Mouse (Mus musculus) neural tube, embryonic 10.5 days (tissue): ENCODE measurements around the gene Maml2.
A peak's percentile ranks its signal among the peaks of the same experiment; 100 is the strongest.

Source experiments
- DNase-seq: peaks from one replicate; pipeline ENCODE4 v3.0.0-alpha.2; 2017; ENCODE audit warnings: low spot score; ENCODE audit errors: extremely low spot score

The Maml2 gene

DNA sequence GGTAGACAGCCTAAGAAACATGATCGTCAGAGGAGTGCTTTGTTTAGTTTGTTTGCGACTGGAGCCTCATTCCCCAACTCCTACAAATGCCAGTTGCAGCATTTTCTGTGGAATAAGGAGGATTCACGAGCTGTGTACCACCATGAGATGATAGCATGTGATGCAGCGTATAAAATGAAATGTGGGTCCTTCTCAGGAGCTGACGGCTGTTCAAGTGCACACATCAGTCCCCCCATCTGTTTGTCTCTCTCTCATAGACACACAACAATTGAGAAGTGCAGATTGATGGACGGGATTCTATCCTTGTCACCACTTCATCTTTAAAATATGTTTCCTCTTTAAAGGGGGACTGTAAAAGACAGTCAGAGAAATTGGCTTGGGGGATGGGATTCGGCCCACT is 12.1 kb downstream of the Maml2 start:
- no peak for DNase-seq

DNA sequence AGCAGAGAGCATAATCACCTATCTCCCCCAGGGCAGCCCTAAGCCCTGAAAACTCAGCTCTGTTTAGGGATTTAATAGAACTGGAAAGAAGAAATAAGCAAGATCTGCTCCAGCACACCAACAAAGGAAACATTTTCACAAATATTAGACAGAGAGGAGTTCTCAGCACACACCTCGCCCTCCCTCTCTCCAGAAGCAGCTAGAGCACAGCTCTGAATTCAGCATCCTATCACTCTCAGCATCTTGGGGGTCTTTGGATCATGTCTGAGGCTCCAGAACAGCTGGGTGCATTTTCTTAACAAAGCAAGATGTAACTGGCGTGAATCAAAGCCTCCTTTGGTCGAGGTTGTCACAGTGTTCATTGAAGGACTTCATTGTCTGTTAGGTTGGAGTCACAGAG is 12.5 kb downstream of the Maml2 start:
- DNase-seq: no peak

DNA sequence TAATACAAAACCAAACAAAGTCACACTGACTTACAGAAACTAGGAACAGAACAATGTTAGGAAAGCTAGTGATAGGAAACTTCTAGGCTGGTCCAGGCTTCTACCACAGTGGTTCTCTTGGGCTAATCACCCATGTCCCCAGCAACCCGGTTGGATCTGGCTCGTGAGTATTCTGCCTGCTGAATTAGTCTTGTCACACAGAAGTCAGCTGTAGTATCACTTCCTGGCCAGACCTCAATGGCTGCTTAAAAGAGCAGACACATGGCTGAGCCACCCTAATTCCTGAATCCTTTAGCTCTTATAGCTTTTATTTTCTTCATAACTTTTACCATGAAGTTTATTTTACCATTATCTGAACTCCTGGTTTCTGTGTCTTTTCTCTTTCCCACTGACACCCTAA is 13.3 kb downstream of the Maml2 start:
- no peak for DNase-seq

DNA sequence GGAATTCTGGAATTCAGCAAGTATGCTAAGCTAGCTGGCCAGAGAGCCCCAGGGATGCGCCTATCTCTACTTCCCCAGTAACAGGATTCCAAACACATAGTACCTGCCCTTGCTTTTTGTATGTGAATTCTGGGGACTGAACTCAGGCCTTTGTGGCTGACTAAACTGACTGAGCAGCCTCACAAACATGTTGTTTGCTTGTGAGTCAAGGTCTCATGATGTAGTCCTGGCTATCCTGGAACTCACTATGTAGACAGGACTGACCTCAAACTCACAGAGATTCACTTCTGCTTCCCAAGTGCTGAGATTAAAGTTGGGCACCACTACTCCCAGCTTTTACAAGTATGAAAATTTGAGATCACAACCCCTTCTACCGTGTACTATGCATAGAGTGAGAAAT is 16.2 kb downstream of the Maml2 start:
- DNase-seq: no peak

DNA sequence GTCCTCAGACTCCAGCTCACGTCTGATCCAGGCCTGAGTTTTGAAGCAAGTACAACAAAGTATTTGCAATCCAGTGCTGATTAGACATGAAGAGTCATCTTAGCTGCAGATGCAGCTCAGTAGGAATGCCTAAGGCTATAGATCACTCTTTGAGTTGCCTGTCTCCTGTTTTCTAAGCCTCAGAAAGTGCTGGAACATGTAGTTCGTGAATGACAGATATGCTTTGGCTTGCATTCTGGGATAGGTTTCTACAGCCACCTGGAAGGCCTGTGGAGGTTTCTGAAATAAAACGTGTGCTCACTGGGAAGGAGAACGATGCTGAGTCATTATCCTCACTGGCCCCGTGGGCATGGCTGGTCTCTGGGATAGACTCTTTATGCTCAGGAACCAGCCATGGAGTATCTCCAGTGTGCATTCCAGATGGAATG is 16.8 kb downstream of the Maml2 start:
- no peak for DNase-seq

DNA sequence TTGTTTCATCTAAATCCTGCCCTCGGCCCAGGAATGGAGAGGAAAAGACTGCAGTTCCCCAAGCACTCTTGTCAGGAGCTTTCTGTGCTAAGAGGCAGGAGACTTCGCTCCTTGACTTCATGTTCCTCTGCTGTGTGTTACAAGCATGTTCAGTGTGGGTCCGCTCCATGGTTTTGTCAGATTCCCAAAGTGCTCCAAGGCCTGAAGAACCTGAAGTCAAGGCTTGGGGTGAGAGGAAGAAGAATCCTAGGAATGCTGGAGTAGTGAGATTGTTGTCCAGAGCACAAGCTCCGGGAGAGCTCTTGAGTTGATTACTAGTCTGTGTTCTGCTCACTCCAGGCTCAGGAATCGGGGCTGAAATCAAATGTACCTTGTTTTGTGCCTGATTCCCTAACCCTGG is 17.6 kb downstream of the Maml2 start:
- no peak for DNase-seq

DNA sequence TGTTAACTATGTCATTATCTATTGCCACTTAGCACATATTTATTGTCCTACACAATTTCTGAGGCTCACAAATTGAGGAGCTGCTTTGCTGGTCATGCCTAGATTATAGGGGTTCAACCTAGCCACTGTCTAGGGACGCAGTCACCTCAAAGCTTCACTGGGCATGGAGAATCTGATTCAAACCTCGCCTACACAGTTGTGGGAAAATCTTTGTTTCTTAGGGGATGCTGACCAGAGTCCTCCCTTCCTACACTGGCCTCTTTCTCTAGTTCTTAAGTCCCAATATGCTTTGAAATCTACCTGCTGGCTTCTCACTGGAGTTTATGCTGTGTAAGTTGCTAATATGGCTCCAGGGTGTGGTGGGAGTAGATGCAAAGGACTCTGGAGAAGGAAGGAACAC is 21.8 kb downstream of the Maml2 start:
- DNase-seq: no peak

DNA sequence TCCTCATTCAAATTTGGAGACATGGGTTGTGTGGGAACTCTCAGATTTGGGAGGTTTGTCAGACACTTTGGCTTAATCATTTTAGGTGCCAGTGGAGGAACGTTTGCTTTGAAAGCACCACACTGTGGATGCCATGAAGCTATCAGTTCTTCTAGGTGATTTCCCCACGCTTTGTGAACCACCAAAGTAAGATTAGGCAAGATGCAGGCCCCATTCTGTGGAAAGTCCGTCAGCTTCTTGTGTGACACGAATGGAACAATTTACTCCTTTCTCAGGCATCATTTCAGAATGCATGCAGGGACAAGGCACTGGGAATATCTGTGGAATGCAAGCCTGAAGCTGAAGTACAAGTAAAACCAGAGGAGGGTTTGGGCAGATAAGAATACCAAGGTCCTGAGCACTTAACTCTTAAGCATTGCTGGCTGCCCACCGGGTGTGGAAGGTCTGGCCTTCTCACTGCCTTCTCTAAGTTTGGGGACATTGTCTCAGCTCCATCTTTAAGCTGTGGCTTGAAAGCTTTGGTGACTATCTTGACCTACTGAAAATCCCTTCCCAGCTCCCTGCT is 23.1 kb downstream of the Maml2 start:
- no peak for DNase-seq

DNA sequence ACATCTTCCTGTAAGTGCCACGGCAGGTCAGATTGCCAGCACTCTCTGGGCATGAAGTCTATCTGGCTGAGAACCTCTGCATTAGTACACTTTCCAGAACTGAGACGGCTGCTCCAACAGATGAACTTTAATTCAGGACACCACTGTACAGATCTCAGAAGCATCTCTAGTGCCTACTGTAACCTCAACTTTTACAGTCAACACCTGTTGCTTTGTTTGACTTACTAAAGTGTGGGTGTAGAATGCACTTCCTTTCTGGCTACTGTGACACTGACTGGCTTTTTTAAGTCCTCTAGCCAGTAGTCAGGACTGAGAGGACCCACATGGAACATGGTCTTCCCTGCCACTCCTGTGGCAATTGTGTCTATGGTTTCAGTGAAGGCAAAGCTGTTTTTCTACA is 25.3 kb downstream of the Maml2 start:
- DNase-seq: no peak

DNA sequence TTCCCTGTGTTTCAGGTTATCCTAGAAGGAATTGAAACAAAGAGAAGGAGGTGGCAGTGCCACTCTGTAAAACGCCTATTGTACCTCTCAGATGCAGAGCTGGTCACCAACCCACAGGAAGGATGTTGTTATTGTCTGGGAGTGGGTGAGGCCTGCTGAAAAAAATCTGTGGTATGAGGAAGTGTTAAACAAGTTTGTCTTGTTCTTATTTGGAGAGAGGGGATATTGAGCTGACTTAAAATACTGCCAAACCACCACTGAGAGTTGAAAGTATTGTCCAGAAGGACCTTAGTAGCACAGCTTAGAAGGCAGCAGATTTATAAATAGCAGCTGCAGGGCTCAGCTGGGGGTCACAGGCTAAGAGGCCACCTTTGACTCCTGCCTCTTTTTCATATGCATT is 25.9 kb downstream of the Maml2 start:
- DNase-seq: no peak

DNA sequence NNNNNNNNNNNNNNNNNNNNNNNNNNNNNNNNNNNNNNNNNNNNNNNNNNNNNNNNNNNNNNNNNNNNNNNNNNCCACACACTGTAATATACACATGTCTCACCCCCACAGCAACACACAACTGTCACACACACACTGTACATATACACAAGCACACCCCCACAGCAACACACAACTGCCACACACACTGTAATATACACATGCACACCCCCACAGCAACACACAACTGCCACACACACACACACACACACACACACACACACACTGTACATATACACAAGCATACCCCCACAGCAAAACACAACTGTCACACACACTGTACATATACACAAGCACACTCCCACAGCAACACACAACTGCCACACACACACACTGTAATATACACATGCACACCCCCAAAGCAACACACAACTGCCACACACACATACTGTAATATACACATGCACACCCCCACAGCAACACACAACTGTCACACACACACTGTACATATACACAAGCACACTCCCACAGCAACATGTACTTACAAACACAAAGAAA is 116.5 kb downstream of the Maml2 start:
- no peak for DNase-seq

DNA sequence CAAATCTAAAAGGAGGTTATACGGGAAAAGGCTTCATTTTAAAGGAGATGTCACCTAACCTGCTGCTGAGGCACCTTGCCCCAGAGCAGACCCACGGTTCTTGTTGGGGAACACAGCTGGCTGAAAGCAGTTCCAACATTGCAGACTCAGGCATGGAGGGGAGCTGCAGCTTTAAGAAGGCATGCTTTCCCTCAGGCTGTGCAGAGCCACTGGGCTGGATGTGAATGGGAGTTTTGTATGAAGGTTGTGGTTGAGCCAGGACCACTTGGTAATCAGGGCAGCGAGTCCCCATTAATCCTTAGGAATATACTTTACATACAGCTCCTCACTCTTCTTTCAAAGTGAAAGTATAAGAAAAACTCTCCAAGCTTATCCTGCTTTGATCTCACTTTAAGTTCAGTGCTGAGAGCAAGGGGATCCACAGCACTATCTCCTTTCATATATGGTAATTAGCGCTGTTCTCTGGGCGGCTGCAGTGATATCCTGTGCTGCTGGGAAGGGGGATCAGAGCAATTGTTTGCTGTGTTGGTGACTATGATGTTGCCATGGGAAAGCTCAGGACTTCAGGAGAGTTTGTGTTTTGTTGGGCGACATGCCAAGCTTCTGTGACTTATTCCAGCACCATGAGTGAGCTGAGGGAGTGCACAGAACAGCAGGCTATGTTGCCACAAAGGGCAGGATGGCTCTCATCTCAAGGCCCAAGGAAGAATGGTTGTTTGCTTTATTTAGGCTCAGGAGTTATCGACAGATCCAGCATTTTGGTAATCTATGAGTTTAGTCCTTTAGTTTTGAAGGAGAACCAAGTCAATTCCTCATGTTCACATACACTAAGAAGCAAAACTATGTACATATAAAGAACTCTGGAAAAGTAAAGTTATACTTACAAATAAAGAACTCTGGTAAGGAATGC is 127.5 kb downstream of the Maml2 start:
- peak; percentile 29 for DNase-seq

DNA sequence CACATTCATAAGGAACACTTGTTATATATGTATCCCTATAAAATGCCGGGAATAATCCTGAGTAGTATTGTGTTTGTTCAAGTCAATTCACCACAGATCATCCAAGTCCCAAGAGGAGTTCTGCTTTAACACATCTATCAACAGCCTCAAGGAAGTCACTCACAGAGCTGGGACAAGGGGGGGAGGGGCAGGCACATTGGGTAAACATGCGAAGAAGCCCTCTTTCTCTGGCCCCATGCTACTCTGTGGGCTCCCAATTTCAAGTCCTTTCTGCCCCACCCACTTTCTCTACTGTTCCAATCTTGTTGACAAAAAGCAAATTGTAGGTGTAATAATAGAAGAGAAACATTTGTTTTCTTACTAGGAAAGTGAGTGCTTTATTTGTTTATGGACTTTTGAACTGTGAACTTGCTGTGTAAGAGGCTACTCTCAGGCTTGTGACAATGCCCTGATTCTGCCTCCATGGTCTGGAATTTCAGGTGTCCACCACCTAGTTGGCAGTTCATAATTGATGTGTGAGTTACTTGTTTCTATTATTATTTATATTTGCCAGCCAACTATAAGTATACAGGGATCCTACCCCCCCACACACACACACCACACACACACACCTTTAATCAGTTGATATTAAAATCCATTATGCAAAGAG is 131.8 kb downstream of the Maml2 start:
- DNase-seq: no peak

DNA sequence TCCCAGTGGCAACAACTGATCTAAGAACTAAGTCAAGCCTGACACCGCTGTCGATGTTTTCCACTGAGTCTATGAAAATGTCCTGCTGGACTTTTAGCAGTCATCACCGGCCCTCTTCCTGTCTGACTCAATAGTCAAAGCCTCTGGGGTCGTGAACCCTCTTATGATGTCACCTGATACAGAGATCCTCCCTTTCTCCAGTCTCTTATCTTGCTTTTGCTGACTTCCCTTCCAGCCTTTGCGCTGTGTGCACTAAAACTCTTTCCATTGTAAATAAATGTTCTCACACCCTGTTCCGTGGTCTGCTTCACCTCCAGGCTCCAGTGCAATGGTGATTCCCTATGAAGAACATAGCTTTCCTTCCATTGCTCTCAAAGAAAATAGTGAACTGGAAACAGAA is 132.5 kb downstream of the Maml2 start:
- DNase-seq: no peak

DNA sequence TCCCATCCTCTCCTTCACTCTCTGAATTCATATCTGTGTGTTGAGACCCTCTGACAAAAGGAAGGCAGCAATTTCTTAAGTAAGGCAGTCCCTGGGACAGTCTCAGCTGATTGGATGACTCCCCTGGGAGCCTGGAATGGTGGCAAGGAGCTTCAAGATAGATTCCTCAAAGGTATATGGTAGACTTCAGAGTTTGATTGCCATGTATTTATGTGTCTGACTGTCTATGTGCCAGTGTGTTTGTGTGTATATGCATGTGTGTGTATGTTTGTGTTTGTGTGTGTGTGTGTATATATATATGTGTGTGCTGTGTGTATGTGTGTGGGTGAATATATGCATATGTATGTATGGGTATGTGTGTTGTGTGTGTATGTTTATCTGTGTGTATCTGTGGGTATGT is 133.0 kb downstream of the Maml2 start:
- no peak for DNase-seq

DNA sequence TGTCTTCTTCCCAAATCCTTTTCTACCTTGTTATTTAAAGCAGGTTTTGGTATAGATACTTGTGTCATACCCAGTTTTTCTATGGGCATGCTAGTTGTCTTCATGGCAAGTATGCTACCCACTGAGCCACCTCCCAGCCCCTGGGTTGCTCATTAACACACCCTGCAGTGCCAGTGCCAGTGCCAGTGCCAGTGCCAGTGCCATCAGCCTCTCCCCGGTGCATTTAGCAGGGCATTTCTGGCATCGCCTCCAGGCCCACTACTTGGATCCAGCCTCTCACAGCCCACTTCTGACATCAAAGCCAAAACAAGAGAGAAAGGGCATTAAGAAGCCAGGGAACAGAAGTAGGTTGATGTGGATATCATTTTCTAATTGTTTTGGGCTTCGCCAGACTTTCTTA is 133.9 kb downstream of the Maml2 start:
- DNase-seq: no peak

DNA sequence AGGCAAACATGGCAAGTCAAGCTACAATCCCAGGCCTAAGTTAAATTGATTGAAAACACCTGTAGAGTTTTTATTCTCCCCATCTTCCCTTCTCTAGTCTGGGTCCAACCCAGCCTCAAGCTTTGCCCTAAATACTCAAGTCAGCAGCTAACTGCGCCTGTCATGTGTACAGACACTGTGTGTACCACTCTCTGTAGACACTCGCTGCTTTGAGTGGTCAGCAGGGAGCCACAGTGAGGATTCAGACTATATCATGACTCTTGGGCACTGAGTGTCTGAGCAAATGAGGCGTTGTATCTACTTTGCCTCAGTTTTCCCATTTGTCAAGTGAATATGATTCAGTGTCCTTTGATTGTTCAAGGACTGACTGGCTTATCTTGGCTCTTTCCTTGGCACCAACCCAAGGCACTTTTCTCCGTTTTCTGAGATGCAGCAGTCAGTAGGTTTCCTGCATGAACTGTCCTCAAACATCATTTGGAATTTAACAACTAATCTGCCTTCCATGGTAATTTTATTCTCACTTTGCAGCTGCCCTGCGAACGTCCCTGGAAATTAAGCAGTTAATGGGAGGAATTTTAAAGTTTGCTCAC is 135.8 kb downstream of the Maml2 start:
- no peak for DNase-seq

DNA sequence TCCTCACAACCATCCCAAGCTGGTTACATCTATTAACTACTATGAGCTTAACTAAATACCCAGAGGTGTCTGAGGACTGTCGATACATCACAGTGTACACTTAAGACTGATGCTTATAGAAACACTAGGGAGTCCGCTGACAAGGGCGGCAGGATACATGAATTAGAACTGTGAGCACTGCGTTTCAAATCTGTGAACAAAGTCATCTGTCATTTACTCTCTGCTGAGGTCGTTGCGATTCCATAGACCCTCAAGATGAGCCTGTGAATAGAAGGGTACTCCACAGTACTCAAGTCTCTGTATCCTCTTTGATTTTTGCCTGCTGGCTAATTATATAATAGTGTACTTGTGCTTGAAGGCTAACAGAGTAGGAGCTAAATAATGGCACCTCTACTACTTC is 143.2 kb downstream of the Maml2 start:
- no peak for DNase-seq

DNA sequence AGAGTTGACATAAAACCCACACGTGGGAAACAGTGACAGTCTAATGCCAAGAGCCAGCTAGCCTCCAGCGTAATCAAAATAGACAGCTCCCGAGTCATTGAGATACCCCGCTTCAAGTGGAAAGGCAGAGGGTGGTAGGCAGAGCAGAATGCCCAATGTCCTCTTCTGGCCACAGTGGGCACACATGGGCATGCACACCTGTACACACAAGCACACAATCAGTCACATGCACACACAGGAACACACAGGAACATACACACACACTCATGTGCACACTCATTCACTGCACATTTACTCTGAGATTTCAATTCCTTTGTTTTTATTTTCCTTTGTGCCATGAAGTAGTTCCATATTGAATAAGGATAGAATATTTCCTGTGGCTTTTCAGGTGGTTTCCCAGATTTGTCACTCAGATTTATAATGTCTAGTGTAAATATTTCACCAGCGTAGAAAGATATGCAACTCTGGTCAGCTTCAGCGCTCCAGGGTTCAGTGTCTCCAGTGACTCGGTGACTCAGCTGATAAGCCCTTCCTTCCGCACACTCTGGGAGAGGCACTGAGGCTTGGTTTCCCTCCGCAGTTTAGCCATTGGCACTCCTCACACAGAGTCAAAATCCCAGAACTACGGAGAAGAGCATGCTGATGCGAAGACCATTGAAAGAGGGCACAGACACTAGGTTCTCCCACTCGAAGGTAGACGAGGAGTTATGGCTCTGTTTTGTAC is 144.4 kb downstream of the Maml2 start:
- no peak for DNase-seq

DNA sequence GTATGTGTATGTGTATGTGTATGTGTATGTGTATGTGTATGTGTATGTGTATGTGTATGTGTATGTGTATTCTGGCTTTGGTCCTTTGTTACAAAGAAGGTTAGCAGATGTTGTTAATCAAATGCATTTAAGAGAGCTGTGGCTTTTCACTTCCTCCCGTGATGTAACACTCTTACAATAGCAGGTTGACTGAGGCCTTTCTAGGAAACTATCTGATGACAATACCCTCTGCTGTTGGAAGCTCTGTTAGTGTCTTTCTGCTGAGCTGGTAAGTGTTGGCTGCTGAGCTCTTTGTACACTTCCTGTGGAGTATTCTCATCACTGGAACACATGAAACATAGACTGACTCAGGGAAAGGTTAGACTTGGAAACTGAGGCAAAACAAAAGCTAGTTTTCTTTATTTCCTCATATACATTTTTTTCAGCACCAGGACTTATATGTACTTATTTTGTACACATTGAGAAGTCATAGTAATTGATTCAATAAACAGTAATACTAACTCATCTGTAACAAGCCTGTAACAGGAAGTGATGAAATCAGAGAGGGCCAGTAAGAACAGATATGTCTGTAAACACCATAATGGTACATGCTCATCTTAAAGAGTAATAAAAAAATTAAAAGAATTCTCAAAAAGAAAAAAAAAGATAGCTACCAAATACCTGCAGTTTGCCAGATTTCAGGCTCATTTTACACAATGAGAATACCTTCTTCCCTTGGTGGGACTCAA is 145.9 kb downstream of the Maml2 start:
- DNase-seq: no peak

DNA sequence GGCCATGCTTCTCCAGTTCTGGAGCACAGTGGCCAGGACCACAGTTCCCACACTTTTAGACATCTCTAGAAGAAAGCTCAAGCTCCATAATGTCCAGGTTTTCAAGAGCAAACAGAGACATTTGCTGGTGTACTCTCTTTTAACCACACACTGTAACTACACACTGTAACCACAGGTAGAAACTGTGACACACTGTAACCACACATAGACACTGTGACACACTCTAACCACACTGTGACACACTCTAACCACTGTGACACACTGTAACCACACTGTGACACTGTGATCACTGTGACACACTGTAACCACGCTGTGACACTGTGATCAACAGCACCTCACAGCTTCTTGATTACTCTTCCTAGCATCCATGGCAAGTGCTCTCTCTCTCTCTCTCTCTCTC is 148.5 kb downstream of the Maml2 start:
- no peak for DNase-seq
